ENCODE assay signal across 8 mouse cellular contexts in the genomic region with DNA sequence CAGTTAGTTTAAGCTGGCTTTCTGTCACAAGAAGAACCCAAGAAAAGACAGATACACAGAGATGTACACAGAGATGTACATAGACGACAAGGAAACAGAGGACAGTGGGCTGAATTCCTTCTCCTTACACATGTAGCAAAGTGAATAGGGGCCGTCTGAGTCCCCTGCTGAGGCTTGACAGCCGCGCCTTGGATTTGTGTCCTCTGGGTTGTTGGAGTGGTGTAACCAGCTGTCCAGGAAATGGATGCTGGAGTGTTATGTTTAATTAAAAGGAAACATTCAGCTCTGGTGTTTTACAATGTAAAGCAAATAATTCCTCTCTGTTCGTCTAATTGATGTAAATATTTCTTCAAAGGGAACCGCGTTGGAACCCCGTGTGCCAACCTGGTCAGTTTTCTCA. TPM values are rescaled to one million over a fixed set of nuclear protein-coding genes. Genes with fewer than 3 reads are reported as not detected.
DNase-seq lines count a peak whose midpoint lies in the region; ATAC-seq and TF ChIP-seq lines count a peak whose summit lies in the region.

No protein-coding gene starts in this region.

- peak overlapping the region; percentile 43; the same call in 1 of the 2 replicates for H3K9ac ChIP-seq in heart, postnatal 0 days (replicated peaks; ENCODE audit: low read depth, low read length)
- peak overlapping the region; percentile 72 for H3K9ac ChIP-seq in hindbrain, embryonic 13.5 days
- peak overlapping the region; percentile 74 for H3K9ac ChIP-seq in midbrain, embryonic 13.5 days (replicated peaks)

- no peak for DNase-seq in heart, postnatal 0 days (ENCODE audit: low spot score)
- DNase-seq in heart, postnatal 25 days (ENCODE audit: low spot score), result no peak
- peak; percentile 75 for DNase-seq in ZHBTc4 (ENCODE audit: low read depth, low spot score)
- no peak for DNase-seq in adrenal gland, adult (ENCODE audit: inconsistent age in 2 of 2, low spot score in 1 of 2)
- no peak for DNase-seq in layer of hippocampus, adult 9-10 months (ENCODE audit: low spot score)
- DNase-seq in spleen, postnatal 36 days (ENCODE audit: low spot score in 2 of 2), result no peak

- H3K9me3 ChIP-seq in heart, postnatal 0 days (replicated peaks; ENCODE audit: control insufficient read depth, low read length), result no peaks in the 10 kb centered on the region
- H3K9me3 ChIP-seq in hindbrain, embryonic 13.5 days, result no peaks in the 10 kb centered on the region
- H3K9me3 ChIP-seq in midbrain, embryonic 13.5 days, result no peaks in the 10 kb centered on the region

- no peak overlapping the region for H3K27ac ChIP-seq in heart, postnatal 0 days (ENCODE audit: low read depth)
- H3K27ac ChIP-seq in hindbrain, embryonic 13.5 days, result no peak overlapping the region
- no peak overlapping the region for H3K27ac ChIP-seq in midbrain, embryonic 13.5 days

- H3K36me3 ChIP-seq in heart, postnatal 0 days (replicated peaks; ENCODE audit: control insufficient read depth, insufficient read depth, low read length), result no peaks in the 10 kb centered on the region
- H3K36me3 ChIP-seq in hindbrain, embryonic 13.5 days, result no peaks in the 10 kb centered on the region
- no peaks in the 10 kb centered on the region for H3K36me3 ChIP-seq in midbrain, embryonic 13.5 days

- no peak for TF ChIP-seq CTCF in heart, postnatal 0 days (IDR thresholded peaks at IDR 0.05; ENCODE audit: low read depth)

- H3K4me2 ChIP-seq in heart, postnatal 0 days (ENCODE audit: low read depth, low read length), result peak overlapping the region; percentile 87
- peak overlapping the region; percentile 95 for H3K4me2 ChIP-seq in hindbrain, embryonic 13.5 days
- peak overlapping the region; percentile 99 for H3K4me2 ChIP-seq in midbrain, embryonic 13.5 days (replicated peaks)

- intact Hi-C loops in heart, postnatal 25 days (cut with DNase I), result loop anchor here (10.0 kb wide), 1 partner anchor 143 kb away; a partner anchor contains a TSS

- ATAC-seq in heart, postnatal 0 days (ENCODE audit: insufficient read depth, low read depth), result no peak
- ATAC-seq in hindbrain, embryonic 13.5 days (ENCODE audit: low FRiP score), result no peak
- ATAC-seq in midbrain, embryonic 13.5 days, result no peak

- 0 out of 2 replicates have a peak, but pooled peaks cover 5% of the 10 kb centered on the region for H3K4me1 ChIP-seq in heart, postnatal 0 days (ENCODE audit: control insufficient read depth, insufficient read depth)
- H3K4me1 ChIP-seq in hindbrain, embryonic 13.5 days (replicated peaks), result peaks cover 77% of the 10 kb centered on the region
- peaks cover 70% of the 10 kb centered on the region for H3K4me1 ChIP-seq in midbrain, embryonic 13.5 days (replicated peaks)

- peak overlapping the region; percentile 67 for H3K4me3 ChIP-seq in heart, postnatal 0 days (ENCODE audit: low read depth, low read length)
- peak overlapping the region; percentile 59 for H3K4me3 ChIP-seq in hindbrain, embryonic 13.5 days
- peak overlapping the region; percentile 66 for H3K4me3 ChIP-seq in midbrain, embryonic 13.5 days (replicated peaks)

- 14% methylated on average over 8 of the region's 8 CpGs for WGBS in heart, postnatal 0 days
- WGBS in hindbrain, embryonic 13.5 days, result 3% methylated on average over 8 of the region's 8 CpGs
- WGBS in midbrain, embryonic 13.5 days, result 3% methylated on average over 8 of the region's 8 CpGs

- no peak for TF ChIP-seq EP300 in heart, postnatal 0 days (IDR thresholded peaks at IDR 0.05; ENCODE audit: low read depth)

- 0 out of 2 replicates have a peak, but pooled peaks cover 4% of the 10 kb centered on the region for H3K27me3 ChIP-seq in heart, postnatal 0 days (ENCODE audit: control insufficient read depth, insufficient read depth, low read length)
- peaks cover 53% of the 10 kb centered on the region for H3K27me3 ChIP-seq in hindbrain, embryonic 13.5 days
- peaks cover 35% of the 10 kb centered on the region for H3K27me3 ChIP-seq in midbrain, embryonic 13.5 days

RNA-seq across cellular contexts. Expression of a gene that starts 0.8 kb away (rescaled TPM):
- 16.1 and 22.0 TPM in 2 replicates for total RNA-seq in heart, postnatal 0 days (2014; rRNA removed; ENCODE audit: low replicate concordance)
- 7.8 and 8.2 TPM in 2 replicates for polyA plus RNA-seq in heart, postnatal 0 days (2015; fragmentation: Nextera tagmentation; extraction: Ambion mirVana)
- total RNA-seq in heart, postnatal 25 days (2021), result 1 to 10 TPM; 7.1 to 8.0 TPM
- polyA plus RNA-seq in hindbrain, embryonic 13.5 days (2015; fragmentation: Nextera tagmentation; extraction: Ambion mirVana), result 10.0 and 12.3 TPM in 2 replicates
- polyA plus RNA-seq in midbrain, embryonic 13.5 days (2015; fragmentation: Nextera tagmentation; extraction: Ambion mirVana), result 9.2 and 10.0 TPM in 2 replicates

RNA-seq across cellular contexts. Expression of a gene that starts 28.6 kb away (rescaled TPM):
- 57.7 and 66.6 TPM in 2 replicates for total RNA-seq in heart, postnatal 0 days (2014; rRNA removed; ENCODE audit: low replicate concordance)
- polyA plus RNA-seq in heart, postnatal 0 days (2015; fragmentation: Nextera tagmentation; extraction: Ambion mirVana), result 60.1 and 65.2 TPM in 2 replicates
- 10 to 100 TPM; 29.5 to 30.4 TPM for total RNA-seq in heart, postnatal 25 days (2021)
- polyA plus RNA-seq in hindbrain, embryonic 13.5 days (2015; fragmentation: Nextera tagmentation; extraction: Ambion mirVana), result 100 and 103 TPM in 2 replicates
- 107 and 112 TPM in 2 replicates for polyA plus RNA-seq in midbrain, embryonic 13.5 days (2015; fragmentation: Nextera tagmentation; extraction: Ambion mirVana)
